Mouse (Mus musculus): ENCODE measurements around the gene Pygl. TPM values are rescaled to one million over a fixed set of nuclear protein-coding genes. Genes with fewer than 3 reads are reported as not detected.

Pygl gene
- total and polyA plus RNA-seq, 3 experiments, result 13.9 to 26.9 TPM; not detected in 1

DNA sequence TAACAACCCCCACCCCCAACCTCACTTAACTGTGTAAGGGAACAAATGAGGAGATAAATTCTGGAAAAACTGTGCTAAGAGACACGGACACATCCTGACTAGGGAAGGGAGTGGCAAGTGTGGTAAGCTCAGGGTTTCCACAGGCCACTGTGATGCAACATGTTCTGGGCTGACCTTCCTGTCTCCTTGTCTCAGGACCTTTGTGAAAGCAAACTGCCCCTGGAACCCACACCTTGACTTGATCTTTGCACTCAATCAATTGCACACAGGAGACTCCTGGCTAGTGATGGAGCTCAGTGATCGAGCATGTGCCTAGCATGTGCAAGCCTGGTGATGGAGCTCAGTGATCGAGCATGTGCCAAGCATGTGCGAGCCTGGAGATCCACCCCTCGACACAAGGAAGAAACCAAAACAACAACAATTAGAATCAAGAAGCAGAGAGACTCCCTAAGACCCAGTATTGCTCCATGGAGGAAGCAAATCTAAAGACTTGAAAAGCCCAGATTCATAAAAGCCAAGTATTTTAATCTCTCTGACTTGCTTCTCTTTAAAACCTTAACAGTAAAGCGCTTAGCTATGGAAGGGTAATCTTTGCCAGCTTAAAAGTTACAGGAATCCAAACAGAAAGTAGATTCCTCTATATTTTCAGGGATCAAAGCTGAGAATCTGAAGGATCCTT, 2.5 kb upstream of the Pygl start:
- H3K36me3 ChIP-seq (ENCODE audit: control insufficient read depth in 1 of 2, insufficient read depth in 2 of 2, low read length in 2 of 2), result peaks cover 0 to 27% of the 10 kb centered on the region in 2 experiments; a peak in 2 of 4 replicates
- no peaks in the 10 kb centered on the region for H3K9me3 ChIP-seq (replicated peaks; ENCODE audit: insufficient read depth, low read length)
- peak overlapping the region; percentile 34 for H3K9ac ChIP-seq (ENCODE audit: control insufficient read depth, low read depth, low read length, poor library complexity, severe bottlenecking)
- H3K27me3 ChIP-seq (ENCODE audit: control insufficient read depth in 1 of 2, insufficient read depth in 2 of 2, low read length in 2 of 2), result no peaks in the 10 kb centered on the region
- H3K79me2 ChIP-seq (ENCODE audit: control insufficient read depth, insufficient read depth, low read length, poor library complexity), result no peaks in the 10 kb centered on the region
- peaks cover 9 to 32% of the 10 kb centered on the region in 2 experiments; a peak in 3 of 4 replicates for H3K4me1 ChIP-seq (ENCODE audit: control insufficient read depth in 1 of 2, insufficient read depth in 2 of 2, low read length in 2 of 2)
- DNase-seq (ENCODE audit: low read depth, low spot score), result no peak
- H3K4me3 ChIP-seq (ENCODE audit: control insufficient read depth in 1 of 2, insufficient read depth in 1 of 2, low read depth in 2 of 2, low read length in 2 of 2), result peak overlapping the region; percentile 33 to 50
- TF ChIP-seq TBP (IDR thresholded peaks at IDR 0.05; ENCODE audit: low read depth, low read length) (no peak), ZNF384 (IDR thresholded peaks at IDR 0.05; ENCODE audit: low read depth, low read length) (no peak), ETS1 (IDR thresholded peaks at IDR 0.05; ENCODE audit: low read depth, low read length) (no peak), SMC3 (IDR thresholded peaks at IDR 0.05; ENCODE audit: low read depth, low read length) (no peak), MYB (IDR thresholded peaks at IDR 0.05; ENCODE audit: low read depth, low read length) (no peak), POLR2AphosphoS2 (IDR thresholded peaks at IDR 0.05; ENCODE audit: low read length) (no peak), MEF2A (IDR thresholded peaks at IDR 0.05; ENCODE audit: extremely low read depth, insufficient replicate concordance, low read depth, low read length, poor library complexity, severe bottlenecking) (no peak), RAD21 (IDR thresholded peaks at IDR 0.05; ENCODE audit: low read depth, low read length) (no peak), CHD1 (IDR thresholded peaks at IDR 0.05; ENCODE audit: low read depth, low read length) (no peak), MAFK (IDR thresholded peaks at IDR 0.05; ENCODE audit: borderline replicate concordance, low read depth, low read length) (no peak), UBTF (IDR thresholded peaks at IDR 0.05; ENCODE audit: borderline replicate concordance, insufficient read depth, low read depth, low read length) (no peak), ZMIZ1 (IDR thresholded peaks at IDR 0.05; ENCODE audit: low read depth, low read length) (no peak), NRF1 (IDR thresholded peaks at IDR 0.05; ENCODE audit: insufficient read depth, low read depth, low read length, poor library complexity, severe bottlenecking) (no peak), CHD2 (IDR thresholded peaks at IDR 0.05; ENCODE audit: low read length) (no peak), KAT2A (conservative IDR thresholded peaks at IDR 0.05; ENCODE audit: low read depth, low read length) (no peak), MAZ (IDR thresholded peaks at IDR 0.05; ENCODE audit: low read depth, low read length) (no peak), SIN3A (IDR thresholded peaks at IDR 0.05; ENCODE audit: low read length) (no peak)
- 0 out of 2 replicates have a peak overlapping the region, but pooled peaks have one; percentile 18 for H3K27ac ChIP-seq (ENCODE audit: control insufficient read depth, low read depth, low read length)

- H3K4me3 ChIP-seq (ENCODE audit: control insufficient read depth in 1 of 2, insufficient read depth in 1 of 2, low read depth in 2 of 2, low read length in 2 of 2), result peak overlapping the region; percentile 49 to 51
- no peaks in the 10 kb centered on the region for H3K9me3 ChIP-seq (replicated peaks; ENCODE audit: insufficient read depth, low read length)
- no peaks in the 10 kb centered on the region for H3K27me3 ChIP-seq (ENCODE audit: control insufficient read depth in 1 of 2, insufficient read depth in 2 of 2, low read length in 2 of 2)
- H3K36me3 ChIP-seq (ENCODE audit: control insufficient read depth in 1 of 2, insufficient read depth in 2 of 2, low read length in 2 of 2), result peaks cover 0 to 29% of the 10 kb centered on the region in 2 experiments; a peak in 2 of 4 replicates
- peaks cover 16 to 40% of the 10 kb centered on the region in 2 experiments for H3K4me1 ChIP-seq (ENCODE audit: control insufficient read depth in 1 of 2, insufficient read depth in 2 of 2, low read length in 2 of 2)
- H3K27ac ChIP-seq (ENCODE audit: control insufficient read depth, low read depth, low read length), result peak overlapping the region; percentile 95
- H3K79me2 ChIP-seq (ENCODE audit: control insufficient read depth, insufficient read depth, low read length, poor library complexity), result no peaks in the 10 kb centered on the region; the same call in 1 of the 2 replicates
- H3K9ac ChIP-seq (ENCODE audit: control insufficient read depth, low read depth, low read length, poor library complexity, severe bottlenecking), result peak overlapping the region; percentile 66
- DNase-seq (ENCODE audit: low read depth, low spot score), result peak; percentile 92
- no peak for TF ChIP-seq JUND (IDR thresholded peaks at IDR 0.05; ENCODE audit: low read depth, low read length)
- no peak for TF ChIP-seq CHD2 (IDR thresholded peaks at IDR 0.05; ENCODE audit: low read length)
- TF ChIP-seq EP300 (IDR thresholded peaks at IDR 0.05; ENCODE audit: low read depth in 1 of 2, low read length in 2 of 2), result peak; percentile 89 to 90
- no peak for TF ChIP-seq UBTF (IDR thresholded peaks at IDR 0.05; ENCODE audit: borderline replicate concordance, insufficient read depth, low read depth, low read length)
- TF ChIP-seq ETS1 (IDR thresholded peaks at IDR 0.05; ENCODE audit: low read depth, low read length), result peak; percentile 84
- no peak for TF ChIP-seq POLR2AphosphoS5 (IDR thresholded peaks at IDR 0.05; ENCODE audit: borderline replicate concordance, low read depth, low read length)
- peak; percentile 62; the same call in 1 of the 2 replicates for TF ChIP-seq RCOR1 (IDR thresholded peaks at IDR 0.05; ENCODE audit: low read depth, low read length)
- TF ChIP-seq ZKSCAN1 (IDR thresholded peaks at IDR 0.05; ENCODE audit: low read depth, low read length), result no peak
- peak; percentile 82 for TF ChIP-seq TCF12 (IDR thresholded peaks at IDR 0.05; ENCODE audit: low read depth, low read length)
- peak; percentile 71 for TF ChIP-seq ZMIZ1 (IDR thresholded peaks at IDR 0.05; ENCODE audit: low read depth, low read length)
- TF ChIP-seq MAZ (IDR thresholded peaks at IDR 0.05; ENCODE audit: low read depth, low read length), result 0 out of 2 replicates have a peak, but pooled peaks have one; percentile 70
- TF ChIP-seq MXI1 (IDR thresholded peaks at IDR 0.05; ENCODE audit: low read depth, low read length), result peak; percentile 88
- peak; percentile 65; the same call in 1 of the 2 replicates for TF ChIP-seq MYC (IDR thresholded peaks at IDR 0.05; ENCODE audit: low read depth, low read length)
- peak in 1 of 2 experiments; percentile 72; a peak in 2 of 4 replicates for TF ChIP-seq POLR2A (IDR thresholded peaks at IDR 0.05; ENCODE audit: control insufficient read depth in 1 of 2, insufficient read depth in 1 of 2, low read depth in 1 of 2, low read length in 2 of 2, poor library complexity in 1 of 2)
- peak; percentile 52 for TF ChIP-seq KAT2A (conservative IDR thresholded peaks at IDR 0.05; ENCODE audit: low read depth, low read length)
- peak; percentile 86 for TF ChIP-seq TBP (IDR thresholded peaks at IDR 0.05; ENCODE audit: low read depth, low read length)
- 0 out of 2 replicates have a peak, but pooled peaks have one; percentile 34 for TF ChIP-seq CHD1 (IDR thresholded peaks at IDR 0.05; ENCODE audit: low read depth, low read length)
- TF ChIP-seq RAD21 (IDR thresholded peaks at IDR 0.05; ENCODE audit: low read depth, low read length), result no peak
- TF ChIP-seq E2F4 (IDR thresholded peaks at IDR 0.05; ENCODE audit: borderline replicate concordance, low read depth, low read length), result no peak
These were observed 794 bp upstream of the Pygl start for GRCm38 (mm10) chr12:70232020-70232544.

All from MEL (cell line).